In genomic region chr2:32957344-32957743, GRCm38 (mm10) we compare ENCODE assay signal across 11 mouse cellular contexts. TPM values are rescaled to one million over a fixed set of nuclear protein-coding genes. Genes with fewer than 3 reads are reported as not detected.
DNase-seq lines count a peak whose midpoint lies in the region; ATAC-seq and TF ChIP-seq lines count a peak whose summit lies in the region.
"Had no signal": no experiment of that assay in that cellular context is flagged by ENCODE, and none has a peak within 500 bp of the region (broad histone marks: within the 10 kb centered on the region; RNA-seq: fewer than 3 reads in every experiment).

No protein-coding gene starts in this region.

- H3K27ac ChIP-seq in embryonic facial prominence, embryonic 11.5 days (replicated peaks; ENCODE audit: low read depth, low read length): no peak overlapping the region
- no peak overlapping the region for H3K27ac ChIP-seq in embryonic facial prominence, embryonic 10.5 days (replicated peaks)
- H3K27ac ChIP-seq: limb, embryonic 12.5 days; midbrain, embryonic 10.5 days had no signal

- no peak overlapping the region for H3K9ac ChIP-seq in embryonic facial prominence, embryonic 11.5 days (replicated peaks; ENCODE audit: low read length)
- H3K9ac ChIP-seq: limb, embryonic 12.5 days had no signal

- ATAC-seq in embryonic facial prominence, embryonic 11.5 days (replicated peaks; ENCODE audit: insufficient number of reproducible peaks, low FRiP score, low TSS enrichment, low read depth): no peak

- no peaks in the 10 kb centered on the region; the same call in 1 of the 2 replicates for H3K36me3 ChIP-seq in embryonic facial prominence, embryonic 11.5 days (replicated peaks; ENCODE audit: control insufficient read depth, insufficient read depth, low read depth, low read length)
- peaks cover 51% of the 10 kb centered on the region for H3K36me3 ChIP-seq in embryonic facial prominence, embryonic 10.5 days (replicated peaks)

- H3K4me1 ChIP-seq in embryonic facial prominence, embryonic 11.5 days (ENCODE audit: control insufficient read depth, insufficient read depth, low read length): peaks cover 4% of the 10 kb centered on the region; the same call in 1 of the 2 replicates
- H3K4me1 ChIP-seq in embryonic facial prominence, embryonic 10.5 days: peaks cover 8% of the 10 kb centered on the region

- no peaks in the 10 kb centered on the region for H3K27me3 ChIP-seq in embryonic facial prominence, embryonic 11.5 days (ENCODE audit: control insufficient read depth, insufficient read depth, low read length)
- H3K27me3 ChIP-seq in embryonic facial prominence, embryonic 10.5 days (replicated peaks; ENCODE audit: low read depth, poor library complexity, severe bottlenecking): no peaks in the 10 kb centered on the region
- H3K27me3 ChIP-seq: limb, embryonic 12.5 days had no signal

- no peak overlapping the region for H3K4me3 ChIP-seq in embryonic facial prominence, embryonic 11.5 days (ENCODE audit: low read depth, low read length)
- no peak overlapping the region for H3K4me3 ChIP-seq in embryonic facial prominence, embryonic 10.5 days
- H3K4me3 ChIP-seq: limb, embryonic 12.5 days; midbrain, embryonic 10.5 days had no signal

- TF ChIP-seq CTCF in brain, embryonic 14.5 days (IDR thresholded peaks at IDR 0.05; ENCODE audit: borderline replicate concordance, extremely low read depth, insufficient read depth, insufficient read length): peak; percentile 31; the same call in 1 of the 2 replicates

- no peaks in the 10 kb centered on the region for H3K9me3 ChIP-seq in embryonic facial prominence, embryonic 11.5 days (replicated peaks; ENCODE audit: control insufficient read depth, low read length)
- H3K9me3 ChIP-seq in embryonic facial prominence, embryonic 10.5 days: peaks cover 6% of the 10 kb centered on the region; the same call in 1 of the 2 replicates

- TF ChIP-seq POLR2A in brain, embryonic 14.5 days (IDR thresholded peaks at IDR 0.05; ENCODE audit: borderline replicate concordance, extremely low read depth, insufficient read depth, insufficient read length, poor library complexity, severe bottlenecking): no peak

- peak; percentile 28 for DNase-seq in embryonic facial prominence, embryonic 11.5 days (ENCODE audit: low spot score)
- no peak for DNase-seq in embryonic facial prominence, embryonic 10.5 days (ENCODE audit: low spot score)
- DNase-seq in left cerebral cortex, postnatal 14 days (ENCODE audit: low spot score in 2 of 2): peak; percentile 57 to 75
- DNase-seq in left cerebral cortex, postnatal 36 days (ENCODE audit: low spot score in 2 of 2): no peak
- peak; percentile 27 to 37 for DNase-seq in B cell, adult 2 months
- DNase-seq in brain, embryonic 14.5 days (ENCODE audit: low read depth): no peak
- no peak for DNase-seq in spleen, postnatal 36 days (ENCODE audit: low spot score in 2 of 2)
- no peak for DNase-seq in thymus, postnatal 25 days
- DNase-seq: gastrocnemius, postnatal 25 days had no signal

- intact Hi-C loops in left cerebral cortex, postnatal 14 days (cut with DNase I): no loop called here
- intact Hi-C loops in left cerebral cortex, postnatal 36 days (cut with DNase I): no loop called here

- WGBS in embryonic facial prominence, embryonic 11.5 days: 53% methylated on average over 8 of the region's 8 CpGs
- WGBS in embryonic facial prominence, embryonic 10.5 days: 60% methylated on average over 8 of the region's 8 CpGs

- no peak overlapping the region for H3K4me2 ChIP-seq in embryonic facial prominence, embryonic 11.5 days (ENCODE audit: low read depth, low read length)
- H3K4me2 ChIP-seq: limb, embryonic 12.5 days had no signal

RNA-seq across cellular contexts. Expression of gene Rpl12, which starts 4.0 kb away (rescaled TPM):
- 162 and 191 TPM in 2 replicates for polyA plus RNA-seq in embryonic facial prominence, embryonic 11.5 days (2014; fragmentation: Nextera tagmentation; extraction: Ambion mirVana)
- polyA plus RNA-seq in embryonic facial prominence, embryonic 10.5 days (2016; fragmentation: Nextera tagmentation; extraction: Ambion mirVana): 196 and 200 TPM in 2 replicates
- total RNA-seq in left cerebral cortex, postnatal 14 days (2021): 100 to 1,000 TPM; 117 to 120 TPM
- 100 to 1,000 TPM; 107 to 115 TPM for total RNA-seq in left cerebral cortex, postnatal 36 days (2021)
- polyA plus RNA-seq in brain, embryonic 14.5 days (2012; rRNA removed): 554 and 748 TPM in 2 replicates

RNA-seq across cellular contexts. Expression of gene Lrsam1, which starts 4.1 kb away (rescaled TPM):
- 5.2 and 6.5 TPM in 2 replicates for polyA plus RNA-seq in embryonic facial prominence, embryonic 11.5 days (2014; fragmentation: Nextera tagmentation; extraction: Ambion mirVana)
- 7.8 and 8.9 TPM in 2 replicates for polyA plus RNA-seq in embryonic facial prominence, embryonic 10.5 days (2016; fragmentation: Nextera tagmentation; extraction: Ambion mirVana)
- total RNA-seq in left cerebral cortex, postnatal 14 days (2021): 10 to 100 TPM; 31.1 to 40.6 TPM
- 10 to 100 TPM; 34.7 to 36.2 TPM for total RNA-seq in left cerebral cortex, postnatal 36 days (2021)
- polyA plus RNA-seq in brain, embryonic 14.5 days (2012; rRNA removed): 28.4 and 31.8 TPM in 2 replicates

RNA-seq across cellular contexts. Expression of gene Slc2a8, which starts 24.5 kb away (rescaled TPM):
- 10.1 and 10.8 TPM in 2 replicates for polyA plus RNA-seq in embryonic facial prominence, embryonic 11.5 days (2014; fragmentation: Nextera tagmentation; extraction: Ambion mirVana)
- polyA plus RNA-seq in embryonic facial prominence, embryonic 10.5 days (2016; fragmentation: Nextera tagmentation; extraction: Ambion mirVana): 19.7 and 21.5 TPM in 2 replicates
- total RNA-seq in left cerebral cortex, postnatal 14 days (2021): 10 to 100 TPM; 25.0 to 27.4 TPM
- 10 to 100 TPM; 26.9 to 27.1 TPM for total RNA-seq in left cerebral cortex, postnatal 36 days (2021)
- 26.9 and 40.6 TPM in 2 replicates for polyA plus RNA-seq in brain, embryonic 14.5 days (2012; rRNA removed)

Comparison
In these comparisons a context has a peak if more than half of its experiments do, and no peak if none do; other contexts are left out.
1. DNase-seq: peak in embryonic facial prominence, embryonic 11.5 days (single experiment), left cerebral cortex, postnatal 14 days (2 of 2) and B cell, adult 2 months (2 of 2); none in embryonic facial prominence, embryonic 10.5 days (single experiment), left cerebral cortex, postnatal 36 days (0 of 2), brain, embryonic 14.5 days (single experiment), spleen, postnatal 36 days (0 of 2) and thymus, postnatal 25 days (single experiment).